ENCODE assay signal across 8 mouse cellular contexts in genomic region chr10:62132691-62133281, GRCm38 (mm10). TPM values are rescaled to one million over a fixed set of nuclear protein-coding genes. Genes with fewer than 3 reads are reported as not detected.
DNase-seq lines count a peak whose midpoint lies in the region; ATAC-seq and TF ChIP-seq lines count a peak whose summit lies in the region.

Gene Neurog3, plus strand, starts transcription at chr10:62133090.

- H3K9me3 ChIP-seq in lung, embryonic 16.5 days (ENCODE audit: control insufficient read depth, low read length), result no peaks in the 10 kb centered on the region
- H3K9me3 ChIP-seq in liver, postnatal 0 days (ENCODE audit: low read length), result no peaks in the 10 kb centered on the region
- no peaks in the 10 kb centered on the region for H3K9me3 ChIP-seq in stomach, embryonic 15.5 days

- H3K36me3 ChIP-seq in lung, embryonic 16.5 days (ENCODE audit: control insufficient read depth, insufficient read depth, low read length), result no peaks in the 10 kb centered on the region
- no peaks in the 10 kb centered on the region for H3K36me3 ChIP-seq in liver, postnatal 0 days (replicated peaks; ENCODE audit: insufficient read depth, low read length)
- no peaks in the 10 kb centered on the region for H3K36me3 ChIP-seq in stomach, embryonic 15.5 days

- H3K4me3 ChIP-seq in lung, embryonic 16.5 days (ENCODE audit: low read length), result peak within 1 kb of the TSS; percentile 33
- H3K4me3 ChIP-seq in liver, postnatal 0 days (ENCODE audit: low read depth, low read length), result no peak within 1 kb of the TSS
- peak within 1 kb of the TSS; percentile 25 for H3K4me3 ChIP-seq in stomach, embryonic 15.5 days (replicated peaks)

- 0% methylated on average over 29 of the region's 29 CpGs for WGBS in lung, embryonic 16.5 days
- 4% methylated on average over 29 of the region's 29 CpGs for WGBS in liver, postnatal 0 days (ENCODE audit: insufficient replicate concordance)
- 1% methylated on average over 29 of the region's 29 CpGs for WGBS in stomach, embryonic 15.5 days

- TF ChIP-seq CTCF in liver, postnatal 0 days (IDR thresholded peaks at IDR 0.05; ENCODE audit: low read depth), result no peak

- no peak within 1 kb of the TSS for H3K9ac ChIP-seq in lung, embryonic 16.5 days (ENCODE audit: low read length)
- no peak within 1 kb of the TSS for H3K9ac ChIP-seq in liver, postnatal 0 days (replicated peaks)
- no peak within 1 kb of the TSS for H3K9ac ChIP-seq in stomach, embryonic 15.5 days

- ATAC-seq in lung, embryonic 16.5 days (ENCODE audit: low read depth), result peak; percentile 69
- ATAC-seq in granulocyte monocyte progenitor cell, adult 5-6 weeks (replicated peaks; ENCODE audit: poor library complexity, severe bottlenecking), result peak; percentile 90
- no peak for ATAC-seq in liver, postnatal 0 days
- ATAC-seq in stomach, embryonic 15.5 days (ENCODE audit: insufficient read depth, low FRiP score, low read depth), result no peak
- ATAC-seq in inflammation-experienced regulatory T-cells, adult 6 months, result no peak

- H3K4me1 ChIP-seq in lung, embryonic 16.5 days (replicated peaks; ENCODE audit: control insufficient read depth, insufficient read depth, low read length), result peaks cover 5% of the 10 kb centered on the region; the same call in 1 of the 2 replicates
- no peaks in the 10 kb centered on the region for H3K4me1 ChIP-seq in liver, postnatal 0 days (ENCODE audit: insufficient read depth)
- peaks cover 12% of the 10 kb centered on the region; the same call in 1 of the 2 replicates for H3K4me1 ChIP-seq in stomach, embryonic 15.5 days

- no peak within 1 kb of the TSS for H3K27ac ChIP-seq in lung, embryonic 16.5 days (ENCODE audit: low read length)
- no peak within 1 kb of the TSS for H3K27ac ChIP-seq in liver, postnatal 0 days (ENCODE audit: low read depth)
- H3K27ac ChIP-seq in stomach, embryonic 15.5 days, result no peak within 1 kb of the TSS

- TF ChIP-seq EP300 in liver, postnatal 0 days (IDR thresholded peaks at IDR 0.05; ENCODE audit: low read depth), result no peak

- H3K4me2 ChIP-seq in lung, embryonic 16.5 days (ENCODE audit: low read depth, low read length), result peak within 1 kb of the TSS; percentile 52
- H3K4me2 ChIP-seq in liver, postnatal 0 days (ENCODE audit: low read depth, low read length), result peak within 1 kb of the TSS; percentile 39
- H3K4me2 ChIP-seq in stomach, embryonic 15.5 days, result peak within 1 kb of the TSS; percentile 58

- DNase-seq in lung, postnatal 25 days (ENCODE audit: low spot score), result no peak
- DNase-seq in liver, postnatal 0 days, result peak; percentile 43
- DNase-seq in retina, embryonic 14.5 days (ENCODE audit: low spot score), result no peak
- DNase-seq in cerebellum, adult 11 months, result no peak

- H3K27me3 ChIP-seq in lung, embryonic 16.5 days (ENCODE audit: control insufficient read depth, insufficient read depth, low read depth, low read length), result peaks cover 94% of the 10 kb centered on the region
- peaks cover 94% of the 10 kb centered on the region for H3K27me3 ChIP-seq in liver, postnatal 0 days (ENCODE audit: insufficient read depth, low read length)
- H3K27me3 ChIP-seq in stomach, embryonic 15.5 days (replicated peaks), result peaks cover 99% of the 10 kb centered on the region

RNA-seq across cellular contexts. Expression of gene Neurog3, which starts in this region (rescaled TPM):
- not detected in 2 replicates for polyA plus RNA-seq in lung, embryonic 16.5 days (2015; fragmentation: Nextera tagmentation; extraction: Ambion mirVana)
- total RNA-seq in granulocyte monocyte progenitor cell, adult 5-6 weeks (2014; fragmentation: Nextera tagmentation), result not detected in 2 replicates
- not detected in 2 replicates for total RNA-seq in granulocyte monocyte progenitor cell, adult 5-6 weeks (2017)
- polyA plus RNA-seq in liver, postnatal 0 days (2015; fragmentation: Nextera tagmentation; extraction: Ambion mirVana), result not detected in 2 replicates
- polyA plus RNA-seq in stomach, embryonic 15.5 days (2015; fragmentation: Nextera tagmentation; extraction: Ambion mirVana), result 8.3 and 11.5 TPM in 2 replicates
- polyA plus RNA-seq in inflammation-experienced regulatory T-cells, adult 6 months (2017; shearing (Covaris generic)), result not detected

Comparison
In these comparisons a context has a peak if more than half of its experiments do, and no peak if none do; other contexts are left out.
1. Peak in ATAC-seq, H3K4me3 ChIP-seq and H3K4me2 ChIP-seq in lung, embryonic 16.5 days; RNA of the gene not detected or under 1 TPM.
2. Peak in ATAC-seq in granulocyte monocyte progenitor cell, adult 5-6 weeks; RNA of the gene not detected or under 1 TPM.
3. Peak in DNase-seq and H3K4me2 ChIP-seq in liver, postnatal 0 days; RNA of the gene not detected or under 1 TPM.